Mouse (Mus musculus): ENCODE results near the gene Trim9.

GRCm38 (mm10) chr12:70214281-70214680 is 133.1 kb downstream of the Trim9 start:
- no peak for TF ChIP-seq CTCF (conservative IDR thresholded peaks at IDR 0.05; ENCODE audit: low read length)
- TF ChIP-seq POU5F1 (IDR thresholded peaks at IDR 0.05; ENCODE audit: borderline replicate concordance, low read length): no peak
- TF ChIP-seq NANOG (IDR thresholded peaks at IDR 0.05; ENCODE audit: borderline replicate concordance, low read length): no peak
